Mouse (Mus musculus): ENCODE measurements around the gene Creld2.

DNA sequence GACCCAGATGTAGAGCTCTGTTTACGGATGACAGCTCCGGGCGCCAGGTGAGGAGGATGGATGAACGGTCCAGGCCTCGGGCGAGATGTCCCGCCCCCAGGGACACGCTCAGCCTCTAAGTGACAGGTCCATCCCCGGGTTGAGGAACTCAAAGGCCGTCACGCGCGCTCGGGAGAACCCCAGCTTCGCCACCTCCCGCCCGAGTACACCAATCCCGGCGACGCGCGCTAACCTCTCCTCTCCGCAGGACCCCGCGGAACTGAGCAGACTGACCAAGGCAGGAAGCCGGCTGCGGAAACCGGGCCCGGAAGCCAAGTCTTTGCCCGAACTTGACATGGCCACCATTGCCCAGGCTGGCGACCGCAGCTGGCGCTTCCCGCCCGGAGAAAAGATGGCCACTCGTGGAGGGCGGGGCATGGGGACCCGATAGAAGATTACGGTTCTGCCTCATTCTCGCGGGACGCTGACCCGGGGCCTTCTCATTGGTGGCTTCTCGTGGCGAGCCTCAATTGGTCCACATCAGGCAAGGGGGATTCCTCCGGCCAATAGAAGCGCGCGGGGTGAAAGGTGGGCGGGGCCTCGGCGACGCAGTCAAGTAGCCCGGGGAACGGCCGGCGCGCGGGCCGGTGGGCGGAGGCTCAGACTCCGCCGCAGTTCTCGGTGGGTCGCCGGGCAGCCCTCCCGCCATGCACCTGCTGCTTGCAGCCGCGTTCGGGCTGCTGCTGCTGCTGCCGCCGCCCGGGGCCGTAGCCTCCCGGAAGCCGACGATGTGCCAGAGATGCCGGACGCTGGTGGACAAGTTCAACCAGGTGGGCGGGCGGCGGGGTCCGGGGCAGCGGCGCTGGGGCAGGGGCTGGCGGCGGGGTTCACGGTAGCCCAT, at the start of gene Creld2, which contains the start of gene Alg12:
- no peak for TF ChIP-seq CTCF (IDR thresholded peaks at IDR 0.05; ENCODE audit: insufficient read depth, low read depth, low read length)
- TF ChIP-seq POLR2A (IDR thresholded peaks at IDR 0.05; ENCODE audit: insufficient read depth, low read depth, low read length), result peak; percentile 65

All from olfactory bulb, adult 2 months (tissue).